Mouse (Mus musculus): ENCODE measurements around the gene Derl2. TPM values are rescaled to one million over a fixed set of nuclear protein-coding genes. Genes with fewer than 3 reads are reported as not detected.

Gene Derl2
- polyA plus RNA-seq, 1 experiment from 2014 or later: 44.9 TPM

- ATAC-seq (ENCODE audit: low read depth): no peak
- Histone ChIP-seq H3K4me3 (ENCODE audit: low read depth, low read length) (no peak overlapping the region), H3K9ac (ENCODE audit: low read depth, low read length) (no peak overlapping the region), H3K36me3 (ENCODE audit: control insufficient read depth, insufficient read depth) (peaks cover 7% of the 10 kb centered on the region), H3K9me3 (replicated peaks; ENCODE audit: control insufficient read depth, low read length) (no peaks in the 10 kb centered on the region), H3K4me2 (ENCODE audit: low read depth, low read length) (no peak overlapping the region), H3K27me3 (ENCODE audit: control insufficient read depth, insufficient read depth, low read depth, low read length) (no peaks in the 10 kb centered on the region), H3K4me1 (ENCODE audit: control insufficient read depth, low read depth, low read length) (peaks cover 16% of the 10 kb centered on the region), H3K27ac (ENCODE audit: low read length) (no peak overlapping the region)
- 71% methylated on average over 4 of the region's 4 CpGs for WGBS (ENCODE audit: insufficient replicate concordance)
Observed at GRCm38 (mm10) chr11:71001167-71001566, 18.5 kb downstream of the Derl2 start.

- Histone ChIP-seq H3K27ac (ENCODE audit: low read length) (peak within 1 kb of the TSS; percentile 60), H3K36me3 (ENCODE audit: control insufficient read depth, insufficient read depth) (peaks cover 35% of the 10 kb centered on the region), H3K4me2 (ENCODE audit: low read depth, low read length) (peak within 1 kb of the TSS; percentile 98), H3K4me1 (ENCODE audit: control insufficient read depth, low read depth, low read length) (peaks cover 20% of the 10 kb centered on the region), H3K4me3 (ENCODE audit: low read depth, low read length) (peak within 1 kb of the TSS; percentile 93), H3K27me3 (ENCODE audit: control insufficient read depth, insufficient read depth, low read depth, low read length) (no peaks in the 10 kb centered on the region), H3K9me3 (replicated peaks; ENCODE audit: control insufficient read depth, low read length) (no peaks in the 10 kb centered on the region), H3K9ac (ENCODE audit: low read depth, low read length) (peak within 1 kb of the TSS; percentile 78)
- under 1% methylated on average over 61 of the region's 64 CpGs for WGBS (ENCODE audit: insufficient replicate concordance)
- ATAC-seq (ENCODE audit: low read depth): peak; percentile 97
Observed at GRCm38 (mm10) chr11:70982557-70983228, 36.9 kb downstream of the Derl2 start, which contains the start of gene C1qbp. Gene C1qbp, minus strand, starts transcription at chr11:70983026.

DNA sequence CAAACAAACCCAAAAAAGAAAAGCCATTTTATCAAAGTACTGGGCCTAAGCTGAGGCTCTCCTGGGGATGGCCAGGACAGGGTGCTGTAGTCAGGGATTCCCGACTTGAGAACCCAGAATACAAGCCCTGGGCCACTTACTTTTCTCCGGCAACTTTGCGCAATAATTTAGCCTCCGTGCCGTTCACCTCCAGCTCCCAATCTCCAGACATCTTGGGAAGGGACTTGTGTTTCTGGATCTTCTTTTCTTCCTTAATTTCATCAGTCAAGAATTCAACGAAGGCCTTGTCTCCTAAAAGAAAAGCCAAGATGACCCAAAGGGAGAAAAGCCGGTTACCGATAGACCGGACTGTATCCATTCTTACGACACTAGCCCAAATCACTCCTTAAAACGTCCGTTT is 37.6 kb downstream of the Derl2 start:
- Histone ChIP-seq H3K27ac (ENCODE audit: low read length) (no peak overlapping the region; the same call in 1 of the 2 replicates), H3K4me2 (ENCODE audit: low read depth, low read length) (peak overlapping the region; percentile 98), H3K36me3 (ENCODE audit: control insufficient read depth, insufficient read depth) (peaks cover 39% of the 10 kb centered on the region), H3K27me3 (ENCODE audit: control insufficient read depth, insufficient read depth, low read depth, low read length) (no peaks in the 10 kb centered on the region), H3K4me3 (ENCODE audit: low read depth, low read length) (peak overlapping the region; percentile 93), H3K9ac (ENCODE audit: low read depth, low read length) (peak overlapping the region; percentile 78; the same call in 1 of the 2 replicates), H3K9me3 (replicated peaks; ENCODE audit: control insufficient read depth, low read length) (no peaks in the 10 kb centered on the region), H3K4me1 (ENCODE audit: control insufficient read depth, low read depth, low read length) (peaks cover 20% of the 10 kb centered on the region)
- no peak for ATAC-seq (ENCODE audit: low read depth)
- 3% methylated on average over 12 of the region's 12 CpGs for WGBS (ENCODE audit: insufficient replicate concordance)

DNA sequence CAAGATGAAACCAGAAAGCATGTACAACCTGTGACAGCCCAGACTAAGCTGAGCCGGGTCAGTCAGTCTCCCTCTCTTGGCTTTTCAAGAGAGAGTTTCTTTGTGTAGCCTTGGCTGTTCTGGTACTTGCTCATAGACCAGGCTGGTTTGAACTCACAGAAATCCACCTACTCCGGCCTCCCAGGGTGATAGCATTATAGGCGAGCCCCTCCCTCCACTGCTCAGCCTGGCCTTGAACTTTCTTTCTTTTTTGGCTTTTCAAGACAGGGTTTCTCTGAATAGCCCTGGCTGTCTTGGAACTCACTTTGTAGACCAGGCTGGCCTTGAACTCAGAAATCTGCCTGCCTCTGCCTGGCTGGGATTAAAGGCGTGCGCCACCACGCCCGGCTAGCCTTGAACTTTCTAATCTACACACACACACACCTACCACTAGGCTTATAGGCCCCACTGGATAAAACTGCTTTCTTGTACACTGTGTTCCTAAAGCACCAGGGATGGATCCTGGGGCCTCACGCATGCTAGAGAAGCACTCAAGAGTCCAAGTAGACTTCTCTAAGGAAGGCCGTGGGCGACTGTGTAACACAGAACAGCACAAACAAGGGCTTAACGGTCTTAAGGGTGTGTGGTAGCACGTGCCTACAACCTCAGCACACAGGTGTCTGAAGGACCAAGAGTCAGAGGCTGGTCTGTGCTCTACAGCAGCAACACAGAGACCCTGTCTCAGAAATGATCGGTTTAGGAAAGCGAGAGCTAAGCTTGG is 38.7 kb downstream of the Derl2 start:
- Histone ChIP-seq H3K4me2 (ENCODE audit: low read depth, low read length) (peak overlapping the region; percentile 98), H3K4me3 (ENCODE audit: low read depth, low read length) (no peak overlapping the region; the same call in 1 of the 2 replicates), H3K27ac (ENCODE audit: low read length) (no peak overlapping the region), H3K9me3 (replicated peaks; ENCODE audit: control insufficient read depth, low read length) (no peaks in the 10 kb centered on the region), H3K36me3 (ENCODE audit: control insufficient read depth, insufficient read depth) (peaks cover 44% of the 10 kb centered on the region), H3K9ac (ENCODE audit: low read depth, low read length) (no peak overlapping the region; the same call in 1 of the 2 replicates), H3K27me3 (ENCODE audit: control insufficient read depth, insufficient read depth, low read depth, low read length) (no peaks in the 10 kb centered on the region), H3K4me1 (ENCODE audit: control insufficient read depth, low read depth, low read length) (peaks cover 20% of the 10 kb centered on the region)
- ATAC-seq (ENCODE audit: low read depth): no peak
- 69% methylated on average over 14 of the region's 14 CpGs for WGBS (ENCODE audit: insufficient replicate concordance)

GRCm38 (mm10) chr11:70980232-70980631 is 39.4 kb downstream of the Derl2 start:
- H3K4me2 ChIP-seq (ENCODE audit: low read depth, low read length): no peak overlapping the region
- 77% methylated on average over 6 of the region's 6 CpGs for WGBS (ENCODE audit: insufficient replicate concordance)

GRCm38 (mm10) chr11:70977293-70977692 is 42.3 kb downstream of the Derl2 start:
- 80% methylated on average over 6 of the region's 6 CpGs for WGBS (ENCODE audit: insufficient replicate concordance)
- Histone ChIP-seq H3K9me3 (replicated peaks; ENCODE audit: control insufficient read depth, low read length) (no peaks in the 10 kb centered on the region), H3K36me3 (ENCODE audit: control insufficient read depth, insufficient read depth) (peaks cover 77% of the 10 kb centered on the region), H3K4me2 (ENCODE audit: low read depth, low read length) (no peak overlapping the region), H3K27me3 (ENCODE audit: control insufficient read depth, insufficient read depth, low read depth, low read length) (no peaks in the 10 kb centered on the region), H3K4me1 (ENCODE audit: control insufficient read depth, low read depth, low read length) (peaks cover 19% of the 10 kb centered on the region), H3K27ac (ENCODE audit: low read length) (no peak overlapping the region), H3K4me3 (ENCODE audit: low read depth, low read length) (no peak overlapping the region), H3K9ac (ENCODE audit: low read depth, low read length) (no peak overlapping the region)
- ATAC-seq (ENCODE audit: low read depth): no peak

More at GRCm38 (mm10) chr11:70980232-70980631, 39.4 kb downstream of the Derl2 start:
- ATAC-seq (ENCODE audit: low read depth): no peak
- Histone ChIP-seq H3K9me3 (replicated peaks; ENCODE audit: control insufficient read depth, low read length) (no peaks in the 10 kb centered on the region), H3K27ac (ENCODE audit: low read length) (no peak overlapping the region), H3K9ac (ENCODE audit: low read depth, low read length) (no peak overlapping the region), H3K4me3 (ENCODE audit: low read depth, low read length) (no peak overlapping the region), H3K27me3 (ENCODE audit: control insufficient read depth, insufficient read depth, low read depth, low read length) (no peaks in the 10 kb centered on the region), H3K36me3 (ENCODE audit: control insufficient read depth, insufficient read depth) (peaks cover 49% of the 10 kb centered on the region), H3K4me1 (ENCODE audit: control insufficient read depth, low read depth, low read length) (peaks cover 20% of the 10 kb centered on the region)

GRCm38 (mm10) chr11:70975193-70975592 is 44.4 kb downstream of the Derl2 start:
- H3K27ac ChIP-seq (ENCODE audit: low read length): peak overlapping the region; percentile 27; the same call in 1 of the 2 replicates
- ATAC-seq (ENCODE audit: low read depth): no peak
- H3K4me3 ChIP-seq (ENCODE audit: low read depth, low read length): no peak overlapping the region
- H3K4me2 ChIP-seq (ENCODE audit: low read depth, low read length): no peak overlapping the region
- 45% methylated on average over 2 of the region's 2 CpGs for WGBS (ENCODE audit: insufficient replicate concordance)
- no peak overlapping the region for H3K9ac ChIP-seq (ENCODE audit: low read depth, low read length)
- no peaks in the 10 kb centered on the region for H3K9me3 ChIP-seq (replicated peaks; ENCODE audit: control insufficient read depth, low read length)
- peaks cover 14% of the 10 kb centered on the region for H3K4me1 ChIP-seq (ENCODE audit: control insufficient read depth, low read depth, low read length)
- H3K36me3 ChIP-seq (ENCODE audit: control insufficient read depth, insufficient read depth): peaks cover 84% of the 10 kb centered on the region
- no peaks in the 10 kb centered on the region for H3K27me3 ChIP-seq (ENCODE audit: control insufficient read depth, insufficient read depth, low read depth, low read length)

DNA sequence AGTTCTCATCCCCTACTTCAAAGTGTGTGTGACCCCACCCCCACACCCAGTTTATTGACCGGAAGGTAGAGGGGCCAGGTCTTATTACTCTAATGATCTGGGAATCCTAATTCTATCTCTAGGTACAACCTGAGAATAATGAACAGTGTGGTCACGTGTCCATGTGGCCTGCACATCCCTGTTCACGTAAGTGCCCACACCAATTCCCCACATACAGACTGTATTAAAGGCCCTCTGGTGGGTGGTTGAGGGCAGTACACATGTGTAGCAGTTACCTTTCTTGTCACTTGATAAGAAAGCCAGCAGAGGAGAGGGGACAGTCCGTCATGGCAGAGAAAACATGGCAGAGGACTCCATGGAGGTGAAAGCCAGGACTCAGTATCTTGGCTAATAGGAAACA is 45.7 kb downstream of the Derl2 start:
- WGBS (ENCODE audit: insufficient replicate concordance): 65% methylated on average over 4 of the region's 4 CpGs
- Histone ChIP-seq H3K27ac (ENCODE audit: low read length) (no peak overlapping the region), H3K4me2 (ENCODE audit: low read depth, low read length) (no peak overlapping the region), H3K4me1 (ENCODE audit: control insufficient read depth, low read depth, low read length) (peaks cover 18% of the 10 kb centered on the region), H3K9ac (ENCODE audit: low read depth, low read length) (no peak overlapping the region), H3K4me3 (ENCODE audit: low read depth, low read length) (no peak overlapping the region), H3K27me3 (ENCODE audit: control insufficient read depth, insufficient read depth, low read depth, low read length) (no peaks in the 10 kb centered on the region), H3K9me3 (replicated peaks; ENCODE audit: control insufficient read depth, low read length) (no peaks in the 10 kb centered on the region), H3K36me3 (ENCODE audit: control insufficient read depth, insufficient read depth) (peaks cover 73% of the 10 kb centered on the region)
- ATAC-seq (ENCODE audit: low read depth): no peak

DNA sequence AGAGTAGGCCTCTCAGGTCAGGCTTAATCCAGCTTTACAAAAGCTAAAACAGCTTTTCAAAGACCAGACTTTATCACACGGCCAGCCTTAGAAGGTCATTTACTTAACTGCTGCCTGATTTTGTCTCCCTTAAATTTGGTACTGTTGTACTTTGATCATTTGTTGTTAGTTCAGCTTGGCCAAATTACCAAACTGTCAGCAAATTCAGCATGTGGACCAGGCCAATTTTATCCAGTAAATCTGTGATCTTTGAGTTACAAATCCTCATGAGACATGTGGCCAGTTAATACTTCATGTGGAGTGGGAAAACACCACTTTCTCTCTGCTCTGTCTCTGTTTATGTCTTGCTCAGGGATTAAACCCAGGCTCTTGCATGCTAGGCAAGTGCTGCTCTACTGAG is 47.1 kb downstream of the Derl2 start:
- peaks cover 25% of the 10 kb centered on the region for H3K4me1 ChIP-seq (ENCODE audit: control insufficient read depth, low read depth, low read length)

More for the DNA sequence above, 47.1 kb downstream of the Derl2 start:
- no peak overlapping the region; the same call in 1 of the 2 replicates for H3K27ac ChIP-seq (ENCODE audit: low read length)
- no peaks in the 10 kb centered on the region for H3K27me3 ChIP-seq (ENCODE audit: control insufficient read depth, insufficient read depth, low read depth, low read length)
- H3K9ac ChIP-seq (ENCODE audit: low read depth, low read length): no peak overlapping the region
- 56% methylated on average over 1 of the region's 1 CpGs for WGBS (ENCODE audit: insufficient replicate concordance)
- no peaks in the 10 kb centered on the region for H3K9me3 ChIP-seq (replicated peaks; ENCODE audit: control insufficient read depth, low read length)
- peaks cover 60% of the 10 kb centered on the region for H3K36me3 ChIP-seq (ENCODE audit: control insufficient read depth, insufficient read depth)
- H3K4me2 ChIP-seq (ENCODE audit: low read depth, low read length): no peak overlapping the region
- no peak for ATAC-seq (ENCODE audit: low read depth)
- H3K4me3 ChIP-seq (ENCODE audit: low read depth, low read length): no peak overlapping the region; the same call in 1 of the 2 replicates
